Mouse (Mus musculus): ENCODE results near the gene Ccdc93.

GRCm38 (mm10) chr1:121551457-121551835 is 120.6 kb downstream of the Ccdc93 start:
- TF ChIP-seq CTCF (IDR thresholded peaks at IDR 0.05) (no peak), POLR2A (IDR thresholded peaks at IDR 0.05; ENCODE audit: insufficient read depth, low read depth, low read length) (no peak), EP300 (IDR thresholded peaks at IDR 0.05; ENCODE audit: insufficient read depth, low read depth, low read length) (no peak)
